Mouse (Mus musculus): ENCODE data around the gene Akap3.

Gene Akap3

GRCm38 (mm10) chr6:126852881-126853280 lies at the start of gene Akap3:
Akap3 (plus strand) TSS chr6:126853098.
- DNase-seq (ENCODE audit: low spot score in 2 of 2), result no peak

GRCm38 (mm10) chr6:126806783-126807182 lies 46.1 kb upstream of the Akap3 start:
- DNase-seq (ENCODE audit: low spot score in 2 of 2), result no peak

- DNase-seq (ENCODE audit: low spot score in 2 of 2), result no peak
Observed at GRCm38 (mm10) chr6:126808134-126808533, 44.8 kb upstream of the Akap3 start.

GRCm38 (mm10) chr6:126808561-126808960 lies 44.3 kb upstream of the Akap3 start:
- no peak for DNase-seq (ENCODE audit: low spot score in 2 of 2)

- DNase-seq (ENCODE audit: low spot score in 2 of 2), result peak in 1 of 2 experiments; percentile 6
Observed at GRCm38 (mm10) chr6:126811481-126811880, 41.4 kb upstream of the Akap3 start.

GRCm38 (mm10) chr6:126815206-126815750 lies 37.6 kb upstream of the Akap3 start:
- DNase-seq (ENCODE audit: low spot score in 2 of 2), result no peak

- DNase-seq (ENCODE audit: low spot score in 2 of 2), result no peak
Observed at GRCm38 (mm10) chr6:126816338-126816737, 36.6 kb upstream of the Akap3 start.

GRCm38 (mm10) chr6:126823087-126823486 lies 29.8 kb upstream of the Akap3 start:
- DNase-seq (ENCODE audit: low spot score in 2 of 2), result no peak

GRCm38 (mm10) chr6:126836628-126837027 lies 16.3 kb upstream of the Akap3 start:
- DNase-seq (ENCODE audit: low spot score in 2 of 2), result no peak

- peak; percentile 89 to 90 for DNase-seq (ENCODE audit: low spot score in 2 of 2)
Observed at GRCm38 (mm10) chr6:126848712-126849704, 3.9 kb upstream of the Akap3 start, which contains the start of gene Ndufa9. Ndufa9 (minus strand) TSS chr6:126849136.

- DNase-seq (ENCODE audit: low spot score in 2 of 2), result no peak
Observed at GRCm38 (mm10) chr6:126877118-126877517, 24.2 kb downstream of the Akap3 start.

- DNase-seq (ENCODE audit: low spot score in 2 of 2), result no peak
Observed at GRCm38 (mm10) chr6:126907378-126907777, 54.5 kb downstream of the Akap3 start.

- DNase-seq (ENCODE audit: low spot score in 2 of 2), result no peak
Observed at GRCm38 (mm10) chr6:126907876-126908275, 55.0 kb downstream of the Akap3 start.

GRCm38 (mm10) chr6:126910727-126911126 lies 57.8 kb downstream of the Akap3 start:
- DNase-seq (ENCODE audit: low spot score in 2 of 2), result peak; percentile 14 to 20

GRCm38 (mm10) chr6:126914928-126915327 lies 62.0 kb downstream of the Akap3 start:
- DNase-seq (ENCODE audit: low spot score in 2 of 2), result no peak

GRCm38 (mm10) chr6:126921111-126921881 lies 68.4 kb downstream of the Akap3 start, which contains the start of gene Dyrk4:
Dyrk4 (minus strand) TSS chr6:126921839.
- peak; percentile 10 for DNase-seq (ENCODE audit: low spot score in 2 of 2)

Data from spleen, postnatal 36 days (tissue).